Mouse (Mus musculus): Measurements from ENCODE around the gene Ptpa. TPM values are rescaled to one million over a fixed set of nuclear protein-coding genes. Genes with fewer than 3 reads are reported as not detected.
"Not testable (repeated sequence)": the region's sequence is repeated elsewhere in the genome, so short reads cannot be mapped to it uniquely, and the experiment has no call there.

The Ptpa gene
- polyA plus RNA-seq, 1 experiment: 83.8 TPM

- H3K27ac ChIP-seq (replicated peaks; ENCODE audit: low read depth, low read length): peak overlapping the region; percentile 85
- peak overlapping the region; percentile 98 for H3K4me3 ChIP-seq (ENCODE audit: insufficient read depth, low read depth, low read length)
- peaks cover 13% of the 10 kb centered on the region for H3K4me1 ChIP-seq (ENCODE audit: control insufficient read depth, insufficient read depth, insufficient read length, low read length)
Observed at GRCm38 (mm10) chr2:30414101-30414500, 1.7 kb upstream of the Ptpa start.

GRCm38 (mm10) chr2:30414681-30415080 lies 1.2 kb upstream of the Ptpa start:
- Histone ChIP-seq H3K4me3 (ENCODE audit: insufficient read depth, low read depth, low read length) (peak overlapping the region; percentile 98), H3K27ac (replicated peaks; ENCODE audit: low read depth, low read length) (peak overlapping the region; percentile 85), H3K4me1 (ENCODE audit: control insufficient read depth, insufficient read depth, insufficient read length, low read length) (peaks cover 14% of the 10 kb centered on the region)

GRCm38 (mm10) chr2:30415157-30415935 lies 493 bp upstream of the Ptpa start, which contains the start of gene Crat:
TSS of gene Crat (minus strand) at chr2:30415813.
- peak within 1 kb of the TSS; percentile 98 for H3K4me3 ChIP-seq (ENCODE audit: insufficient read depth, low read depth, low read length)
- H3K4me1 ChIP-seq (ENCODE audit: control insufficient read depth, insufficient read depth, insufficient read length, low read length): peaks cover 13% of the 10 kb centered on the region
- H3K27ac ChIP-seq (replicated peaks; ENCODE audit: low read depth, low read length): peak within 1 kb of the TSS; percentile 98

- Histone ChIP-seq H3K4me3 (ENCODE audit: insufficient read depth, low read depth, low read length) (peak overlapping the region; percentile 98), H3K4me1 (ENCODE audit: control insufficient read depth, insufficient read depth, insufficient read length, low read length) (peaks cover 9% of the 10 kb centered on the region), H3K27ac (replicated peaks; ENCODE audit: low read depth, low read length) (peak overlapping the region; percentile 98)
Observed at GRCm38 (mm10) chr2:30416649-30416965, 768 bp downstream of the Ptpa start.

- Histone ChIP-seq H3K27ac (replicated peaks; ENCODE audit: low read depth, low read length) (peak overlapping the region; percentile 98), H3K4me3 (ENCODE audit: insufficient read depth, low read depth, low read length) (peak overlapping the region; percentile 98)
- H3K4me1 ChIP-seq (ENCODE audit: control insufficient read depth, insufficient read depth, insufficient read length, low read length): not testable (repeated sequence)
Observed at GRCm38 (mm10) chr2:30417154-30417553, 1.3 kb downstream of the Ptpa start.

- H3K4me3 ChIP-seq (ENCODE audit: insufficient read depth, low read depth, low read length): peak overlapping the region; percentile 98
- peaks cover 9% of the 10 kb centered on the region for H3K4me1 ChIP-seq (ENCODE audit: control insufficient read depth, insufficient read depth, insufficient read length, low read length)
- H3K27ac ChIP-seq (replicated peaks; ENCODE audit: low read depth, low read length): peak overlapping the region; percentile 98
Observed at GRCm38 (mm10) chr2:30417595-30418165, 1.8 kb downstream of the Ptpa start.

- Histone ChIP-seq H3K4me3 (ENCODE audit: insufficient read depth, low read depth, low read length) (peak overlapping the region; percentile 33), H3K27ac (replicated peaks; ENCODE audit: low read depth, low read length) (peak overlapping the region; percentile 49), H3K4me1 (ENCODE audit: control insufficient read depth, insufficient read depth, insufficient read length, low read length) (peaks cover 6% of the 10 kb centered on the region)
Observed at GRCm38 (mm10) chr2:30418259-30418658, 2.4 kb downstream of the Ptpa start.

- Histone ChIP-seq H3K27ac (replicated peaks; ENCODE audit: low read depth, low read length) (no peak overlapping the region; the same call in 1 of the 2 replicates), H3K4me3 (ENCODE audit: insufficient read depth, low read depth, low read length) (no peak overlapping the region), H3K4me1 (ENCODE audit: control insufficient read depth, insufficient read depth, insufficient read length, low read length) (peaks cover 3% of the 10 kb centered on the region)
Observed at GRCm38 (mm10) chr2:30419112-30419511, 3.3 kb downstream of the Ptpa start.

- Histone ChIP-seq H3K4me1 (ENCODE audit: control insufficient read depth, insufficient read depth, insufficient read length, low read length) (peaks cover 3% of the 10 kb centered on the region), H3K27ac (replicated peaks; ENCODE audit: low read depth, low read length) (no peak overlapping the region), H3K4me3 (ENCODE audit: insufficient read depth, low read depth, low read length) (no peak overlapping the region)
Observed at GRCm38 (mm10) chr2:30421432-30421831, 5.6 kb downstream of the Ptpa start.

- peak overlapping the region; percentile 42 for H3K27ac ChIP-seq (replicated peaks; ENCODE audit: low read depth, low read length)
Observed at GRCm38 (mm10) chr2:30429156-30429555, 13.3 kb downstream of the Ptpa start.

GRCm38 (mm10) chr2:30435326-30436155 lies 19.7 kb downstream of the Ptpa start:
- peaks cover 9% of the 10 kb centered on the region for H3K4me1 ChIP-seq (ENCODE audit: control insufficient read depth, insufficient read depth, insufficient read length, low read length)
- no peak overlapping the region for H3K4me3 ChIP-seq (ENCODE audit: insufficient read depth, low read depth, low read length)
- H3K27ac ChIP-seq (replicated peaks; ENCODE audit: low read depth, low read length): no peak overlapping the region

More at GRCm38 (mm10) chr2:30429156-30429555, 13.3 kb downstream of the Ptpa start:
- no peak overlapping the region for H3K4me3 ChIP-seq (ENCODE audit: insufficient read depth, low read depth, low read length)
- H3K4me1 ChIP-seq (ENCODE audit: control insufficient read depth, insufficient read depth, insufficient read length, low read length): peaks cover 12% of the 10 kb centered on the region

GRCm38 (mm10) chr2:30436156-30436545 lies 20.3 kb downstream of the Ptpa start:
- H3K4me3 ChIP-seq (ENCODE audit: insufficient read depth, low read depth, low read length): no peak overlapping the region
- H3K27ac ChIP-seq (replicated peaks; ENCODE audit: low read depth, low read length): no peak overlapping the region
- peaks cover 12% of the 10 kb centered on the region for H3K4me1 ChIP-seq (ENCODE audit: control insufficient read depth, insufficient read depth, insufficient read length, low read length)

GRCm38 (mm10) chr2:30436809-30437208 lies 21.0 kb downstream of the Ptpa start:
- no peak overlapping the region for H3K27ac ChIP-seq (replicated peaks; ENCODE audit: low read depth, low read length)
- peaks cover 14% of the 10 kb centered on the region for H3K4me1 ChIP-seq (ENCODE audit: control insufficient read depth, insufficient read depth, insufficient read length, low read length)
- no peak overlapping the region for H3K4me3 ChIP-seq (ENCODE audit: insufficient read depth, low read depth, low read length)

GRCm38 (mm10) chr2:30437791-30438190 lies 22.0 kb downstream of the Ptpa start:
- peaks cover 22% of the 10 kb centered on the region for H3K4me1 ChIP-seq (ENCODE audit: control insufficient read depth, insufficient read depth, insufficient read length, low read length)
- no peak overlapping the region for H3K27ac ChIP-seq (replicated peaks; ENCODE audit: low read depth, low read length)
- H3K4me3 ChIP-seq (ENCODE audit: insufficient read depth, low read depth, low read length): no peak overlapping the region

GRCm38 (mm10) chr2:30439631-30440030 lies 23.8 kb downstream of the Ptpa start:
- peaks cover 37% of the 10 kb centered on the region for H3K4me1 ChIP-seq (ENCODE audit: control insufficient read depth, insufficient read depth, insufficient read length, low read length)
- peak overlapping the region; percentile 99 for H3K27ac ChIP-seq (replicated peaks; ENCODE audit: low read depth, low read length)
- H3K4me3 ChIP-seq (ENCODE audit: insufficient read depth, low read depth, low read length): no peak overlapping the region
